Mouse (Mus musculus) hindbrain, embryonic 12.5 days (tissue): ENCODE measurements around the gene Best2. TPM values are rescaled to one million over a fixed set of nuclear protein-coding genes. Genes with fewer than 3 reads are reported as not detected.

Experiments used
- ATAC-seq: fragments of 200-750 bp; cut with Nextera tagmentation; 2 replicates; pipeline ENCODE4 v1.8.0; 2017; ENCODE audit warnings: moderate TSS enrichment; ENCODE audit not compliant: low FRiP score
- H3K27ac ChIP-seq: fragments of 300-500 bp; sonication (generic); 2 replicates; pipeline ENCODE4 v1.5.1; 2016; ENCODE audit warnings: mild to moderate bottlenecking
- H3K27me3 ChIP-seq: fragments of 300-500 bp; sonication (generic); 2 replicates; pipeline ENCODE4 v1.6.1; 2016; ENCODE audit warnings: mild to moderate bottlenecking
- H3K36me3 ChIP-seq: fragments of 300-500 bp; sonication (generic); 2 replicates; pipeline ENCODE4 v1.6.1; 2016; ENCODE audit warnings: mild to moderate bottlenecking
- H3K4me1 ChIP-seq: fragments of 300-500 bp; sonication (generic); 2 replicates; pipeline ENCODE4 v1.6.1; 2016
- H3K4me2 ChIP-seq: fragments of 300-500 bp; sonication (generic); replicated peaks from 2 replicates; pipeline ENCODE4 v1.6.1; 2016; ENCODE audit warnings: mild to moderate bottlenecking
- H3K4me3 ChIP-seq: fragments of 300-500 bp; sonication (generic); 2 replicates; pipeline ENCODE4 v1.5.1; 2016; ENCODE audit warnings: mild to moderate bottlenecking
- H3K9ac ChIP-seq: fragments of 300-500 bp; sonication (generic); 2 replicates; pipeline ENCODE4 v1.6.1; 2016; ENCODE audit warnings: mild to moderate bottlenecking, moderate library complexity
- H3K9me3 ChIP-seq: fragments of 300-500 bp; sonication (generic); replicated peaks from 2 replicates; pipeline ENCODE4 v1.6.1; 2016; ENCODE audit warnings: mild to moderate bottlenecking
- WGBS: fragments of 180-500 bp; shearing (Covaris S2); methylation state at CpG from one replicate; pipeline ENCODE4 v1.1.7; 2016; 5-methylcytosine and 5-hydroxymethylcytosine counted together
- microRNA-seq: library from miRNA; unstranded; fragments of <30 nt; microRNA quantifications from one replicate; pipeline ENCODE4, GENCODE M21; 2017
- polyA plus RNA-seq: library from polyadenylated mRNA; unstranded; fragments of >200 nt; fragmentation: Nextera tagmentation; extraction: Ambion mirVana; gene quantifications from 2 replicates; pipeline ENCODE4 v1.2.1, GENCODE M21; 2016

Best2 gene
- polyA plus RNA-seq, 1 experiment from 2014 or later, result not detected

DNA sequence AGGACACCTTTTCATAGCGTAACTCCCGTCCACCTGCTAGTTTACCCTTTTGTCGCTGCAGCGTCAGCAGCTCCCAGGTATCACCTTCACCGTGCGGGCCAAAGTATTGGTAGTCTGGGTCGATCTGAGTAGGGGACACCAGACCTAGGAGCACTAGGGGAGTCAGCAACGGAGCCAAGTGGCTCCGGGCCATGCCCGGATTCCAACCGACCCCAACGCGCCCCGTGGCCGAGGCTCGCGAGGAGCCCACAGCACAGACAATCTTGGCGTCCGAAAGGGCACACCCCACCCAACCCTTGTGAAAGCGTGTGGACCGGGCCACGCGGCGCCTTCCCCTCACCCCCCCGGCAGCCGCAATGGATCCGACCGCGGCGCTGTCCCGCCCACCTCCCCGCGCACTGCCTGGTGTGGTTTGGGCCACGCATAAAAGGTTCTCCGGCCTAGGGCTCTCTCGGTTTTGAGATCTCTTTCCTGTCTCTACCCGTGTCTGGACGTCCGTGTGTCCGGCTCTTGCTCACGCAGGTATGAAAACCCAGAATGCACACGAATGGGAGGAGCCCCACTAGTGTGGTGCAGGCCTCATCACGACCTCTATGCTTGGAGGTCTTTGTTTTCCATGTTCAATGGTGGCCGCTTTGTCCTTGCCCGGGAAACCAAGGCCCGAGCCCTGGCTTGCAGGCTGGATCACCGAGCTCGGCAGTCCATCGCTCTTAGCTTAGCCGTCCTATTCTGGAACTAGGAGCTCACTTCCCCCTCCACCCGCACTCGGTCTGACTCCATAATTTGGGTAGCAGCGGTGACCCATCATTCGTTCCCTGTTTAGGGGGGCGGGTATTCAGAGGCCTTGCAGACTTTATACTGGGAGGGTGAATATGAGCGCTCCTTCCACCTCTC, 44.8 kb downstream of the Best2 start, which contains the start of the genes Gm49661, Prdx2 and Rnaseh2a:
Gene Gm49661, minus strand, starts transcription at position 193 of the 894 bp plus-strand sequence.
Gene Prdx2, plus strand, starts transcription at position 347 of the 894 bp plus-strand sequence.
Gene Rnaseh2a, minus strand, starts transcription at position 527 of the 894 bp plus-strand sequence.
- H3K4me1 ChIP-seq, result peaks cover 41% of the 10 kb centered on the region
- H3K4me2 ChIP-seq, result peak within 1 kb of the TSS; percentile 91
- H3K9me3 ChIP-seq, result no peaks in the 10 kb centered on the region
- WGBS, result under 1% methylated on average over 56 of the region's 56 CpGs
- peaks cover 35% of the 10 kb centered on the region for H3K36me3 ChIP-seq
- peak; percentile 73 for ATAC-seq
- peak within 1 kb of the TSS; percentile 91 for H3K9ac ChIP-seq
- peak within 1 kb of the TSS; percentile 80 for H3K27ac ChIP-seq
- peak within 1 kb of the TSS; percentile 78 for H3K4me3 ChIP-seq
- H3K27me3 ChIP-seq, result no peaks in the 10 kb centered on the region

DNA sequence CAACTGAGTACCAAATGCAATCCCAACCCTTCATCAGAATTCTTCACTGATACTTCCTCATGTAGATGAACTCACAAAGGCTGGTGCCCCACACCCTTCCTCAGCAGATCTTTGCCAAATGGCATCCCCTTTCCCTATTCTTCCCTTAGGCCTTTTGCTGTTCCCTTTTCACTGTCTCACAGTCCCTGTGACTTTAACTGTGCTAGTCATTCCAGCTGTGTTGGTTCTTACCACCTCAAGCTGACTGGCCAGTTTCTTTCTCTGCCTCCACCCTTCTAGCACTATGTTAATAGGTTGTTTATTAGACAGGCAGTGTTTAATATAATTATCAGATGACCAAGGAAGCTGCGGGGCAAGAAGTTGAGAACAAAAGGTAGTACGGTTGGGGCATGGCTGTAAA, 45.7 kb downstream of the Best2 start:
- Histone ChIP-seq H3K4me3 (peak overlapping the region; percentile 78), H3K27ac (peak overlapping the region; percentile 80; the same call in 1 of the 2 replicates), H3K36me3 (peaks cover 29% of the 10 kb centered on the region), H3K27me3 (no peaks in the 10 kb centered on the region), H3K9ac (peak overlapping the region; percentile 91), H3K4me1 (peaks cover 41% of the 10 kb centered on the region), H3K4me2 (peak overlapping the region; percentile 91), H3K9me3 (no peaks in the 10 kb centered on the region)
- 23% methylated on average over 2 of the region's 2 CpGs for WGBS
- ATAC-seq, result no peak

GRCm38 (mm10) chr8:84967532-84968304, 46.6 kb downstream of the Best2 start:
- Histone ChIP-seq H3K4me1 (peaks cover 41% of the 10 kb centered on the region), H3K9ac (no peak overlapping the region), H3K9me3 (no peaks in the 10 kb centered on the region), H3K4me2 (no peak overlapping the region), H3K36me3 (peaks cover 19% of the 10 kb centered on the region), H3K27me3 (no peaks in the 10 kb centered on the region), H3K27ac (no peak overlapping the region), H3K4me3 (no peak overlapping the region)
- WGBS, result 88% methylated on average over 13 of the region's 13 CpGs
- ATAC-seq, result no peak

GRCm38 (mm10) chr8:84966603-84967002, 47.7 kb downstream of the Best2 start:
- Histone ChIP-seq H3K9ac (no peak overlapping the region), H3K4me1 (peaks cover 39% of the 10 kb centered on the region), H3K27ac (no peak overlapping the region), H3K36me3 (peaks cover 8% of the 10 kb centered on the region), H3K27me3 (no peaks in the 10 kb centered on the region), H3K4me2 (peak overlapping the region; percentile 86; the same call in 1 of the 2 replicates), H3K4me3 (peak overlapping the region; percentile 63; the same call in 1 of the 2 replicates), H3K9me3 (no peaks in the 10 kb centered on the region)
- no peak for ATAC-seq
- 51% methylated on average over 3 of the region's 3 CpGs for WGBS

DNA sequence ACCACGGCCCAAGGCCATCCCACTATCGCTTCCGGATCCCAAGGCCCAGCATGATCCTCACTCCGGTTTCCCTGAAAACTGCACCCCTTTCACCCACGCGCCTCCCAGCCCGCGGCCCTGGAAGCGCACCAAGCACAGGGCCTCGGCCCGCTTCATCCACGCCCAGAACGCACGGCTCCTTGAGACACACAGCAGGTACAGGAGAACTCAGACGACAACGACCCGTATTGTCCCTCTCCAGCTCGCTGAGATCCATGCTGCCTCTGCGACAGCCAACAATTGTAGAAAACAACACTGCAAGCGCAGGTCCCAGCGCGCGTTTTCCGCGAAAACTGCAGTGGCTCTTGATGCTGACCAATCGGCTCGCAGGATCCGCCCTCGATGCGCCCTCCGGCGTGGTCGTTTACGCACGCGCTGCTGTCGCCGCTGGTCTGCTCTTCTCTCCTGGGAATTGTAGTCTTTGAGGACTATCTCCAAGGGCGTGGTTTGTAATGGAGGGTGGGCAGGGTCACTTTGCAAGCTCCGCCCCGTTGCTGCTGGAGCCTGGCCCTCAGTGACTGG, 48.5 kb downstream of the Best2 start:
- H3K36me3 ChIP-seq, result peaks cover under 1% of the 10 kb centered on the region; the same call in 1 of the 2 replicates
- H3K4me2 ChIP-seq, result peak overlapping the region; percentile 86
- peak overlapping the region; percentile 63 for H3K4me3 ChIP-seq
- peaks cover 31% of the 10 kb centered on the region for H3K4me1 ChIP-seq
- peak; percentile 75 for ATAC-seq
- H3K27me3 ChIP-seq, result no peaks in the 10 kb centered on the region
- peak overlapping the region; percentile 57; the same call in 1 of the 2 replicates for H3K27ac ChIP-seq
- WGBS, result under 1% methylated on average over 41 of the region's 41 CpGs
- H3K9me3 ChIP-seq, result no peaks in the 10 kb centered on the region
- peak overlapping the region; percentile 66 for H3K9ac ChIP-seq

- Histone ChIP-seq H3K4me1 (peaks cover 26% of the 10 kb centered on the region), H3K4me3 (no peak overlapping the region), H3K27ac (no peak overlapping the region), H3K27me3 (no peaks in the 10 kb centered on the region), H3K9me3 (no peaks in the 10 kb centered on the region), H3K9ac (no peak overlapping the region), H3K36me3 (peaks cover 7% of the 10 kb centered on the region), H3K4me2 (no peak overlapping the region)
- 94% methylated on average over 4 of the region's 4 CpGs for WGBS
- no peak for ATAC-seq
Measured at GRCm38 (mm10) chr8:84963952-84964351, 50.4 kb downstream of the Best2 start.

- Histone ChIP-seq H3K9ac (no peak overlapping the region), H3K27ac (no peak overlapping the region), H3K4me1 (peaks cover under 1% of the 10 kb centered on the region), H3K36me3 (peaks cover 22% of the 10 kb centered on the region), H3K4me3 (no peak overlapping the region), H3K9me3 (no peaks in the 10 kb centered on the region), H3K27me3 (no peaks in the 10 kb centered on the region), H3K4me2 (no peak overlapping the region)
- ATAC-seq, result no peak
- WGBS, result 97% methylated on average over 7 of the region's 7 CpGs
Measured at GRCm38 (mm10) chr8:84959811-84960210, 54.5 kb downstream of the Best2 start.

Small RNAs within 50 kb of the gene (microRNA-seq; reads per million reads assigned to microRNA genes)
- gene Mir7070, result 1.9 reads per million

Other genes starting within 250 kb of the Best2 start
- gene Nfix, start 214.2 kb downstream of the Best2 start, polyA plus RNA-seq, result 11.6 and 14.2 TPM in 2 replicates
- 6.6 and 7.1 TPM in 2 replicates for gene Dand5, start 191.7 kb downstream of the Best2 start, polyA plus RNA-seq
- 35.7 and 38.6 TPM in 2 replicates for gene Gadd45gip1, start 183.0 kb downstream of the Best2 start, polyA plus RNA-seq
- 88.8 and 101 TPM in 2 replicates for gene Rad23a, start 173.9 kb downstream of the Best2 start, polyA plus RNA-seq
- 792 and 820 TPM in 2 replicates for gene Calr, start 167.6 kb downstream of the Best2 start, polyA plus RNA-seq
- gene Farsa, start 157.5 kb downstream of the Best2 start, polyA plus RNA-seq, result 92.2 and 98.9 TPM in 2 replicates
- 37.2 TPM in 2 replicates for gene Syce2, start 142.4 kb downstream of the Best2 start, polyA plus RNA-seq
- 32.8 and 35.0 TPM in 2 replicates for gene Gcdh, start 120.6 kb downstream of the Best2 start, polyA plus RNA-seq
- 3.7 and 4.2 TPM in 2 replicates for gene Klf1, start 112.6 kb downstream of the Best2 start, polyA plus RNA-seq
- 7.6 and 8.6 TPM in 2 replicates for gene Dnase2a, start 106.0 kb downstream of the Best2 start, polyA plus RNA-seq
- 36.8 and 37.9 TPM in 2 replicates for gene Mast1, start 77.2 kb downstream of the Best2 start, polyA plus RNA-seq
- 1.5 and 1.6 TPM in 2 replicates for gene Rtbdn, start 67.5 kb downstream of the Best2 start, polyA plus RNA-seq
- gene Gm49661, start 45.1 kb downstream of the Best2 start, polyA plus RNA-seq, result not detected in 2 replicates
- gene Prdx2, start 44.9 kb downstream of the Best2 start, polyA plus RNA-seq, result 1,088 and 1,187 TPM in 2 replicates
- gene Rnaseh2a, start 44.8 kb downstream of the Best2 start, polyA plus RNA-seq, result 77.4 and 77.9 TPM in 2 replicates
- 6.0 and 7.5 TPM in 2 replicates for gene Junb, start 35.8 kb downstream of the Best2 start, polyA plus RNA-seq
- gene Hook2, start 23.9 kb downstream of the Best2 start, polyA plus RNA-seq, result 16.3 and 18.7 TPM in 2 replicates
- gene Asna1, start 10.8 kb upstream of the Best2 start, polyA plus RNA-seq, result 127 and 128 TPM in 2 replicates
- 162 and 174 TPM in 2 replicates for gene Trir, start 12.3 kb upstream of the Best2 start, polyA plus RNA-seq
- gene Tnpo2, start 22.4 kb upstream of the Best2 start, polyA plus RNA-seq, result 41.3 and 41.9 TPM in 2 replicates
- gene Fbxw9, start 45.5 kb upstream of the Best2 start, polyA plus RNA-seq, result 42.4 and 43.6 TPM in 2 replicates
- 0.85 and 1.2 TPM in 2 replicates for gene Gm5741, start 53.5 kb upstream of the Best2 start, polyA plus RNA-seq
- 69.2 and 76.9 TPM in 2 replicates for gene Dhps, start 57.2 kb upstream of the Best2 start, polyA plus RNA-seq
- gene Wdr83os, start 66.2 kb upstream of the Best2 start, polyA plus RNA-seq, result 93.6 and 108 TPM in 2 replicates
- gene Wdr83, start 66.8 kb upstream of the Best2 start, polyA plus RNA-seq, result 46.0 and 48.4 TPM in 2 replicates
- 19.7 and 22.4 TPM in 2 replicates for gene Man2b1, start 68.7 kb upstream of the Best2 start, polyA plus RNA-seq
- gene Zfp791, start 108.6 kb upstream of the Best2 start, polyA plus RNA-seq, result 1.7 and 2.7 TPM in 2 replicates
- 0.09 TPM in 1 of 2 replicates, not detected in the other for gene Cks1brt, start 137.4 kb upstream of the Best2 start, polyA plus RNA-seq
- not detected in 2 replicates for gene Olfr371, start 211.5 kb upstream of the Best2 start, polyA plus RNA-seq